Mouse (Mus musculus) olfactory bulb, adult 2 months (tissue): Measurements from ENCODE around the gene Eftud2.

ENCODE experiments used
- CTCF ChIP-seq: fragments of 200-500 bp; IDR thresholded peaks from 2 replicates; pipeline ENCODE4 v1.5.1; 2012; ENCODE audit warnings: low read depth, mild to moderate bottlenecking, low read length, moderate library complexity; ENCODE audit not compliant: insufficient read depth
- POLR2A ChIP-seq: fragments of 200-500 bp; IDR thresholded peaks from 2 replicates; pipeline ENCODE4 v1.6.1; 2012; ENCODE audit warnings: mild to moderate bottlenecking, low read depth, low read length, moderate library complexity; ENCODE audit not compliant: insufficient read depth

- TF ChIP-seq POLR2A (no peak), CTCF (no peak)
These were observed 771 bp upstream of the Eftud2 start for GRCm38 (mm10) chr11:102881314-102882198.
